Mouse (Mus musculus): ENCODE results near the gene Lrmp.
"Not testable (repeated sequence)": the region's sequence is repeated elsewhere in the genome, so short reads cannot be mapped to it uniquely, and the experiment has no call there.

Lrmp gene

GRCm38 (mm10) chr6:145115476-145116097 lies at the start of gene Lrmp:
Gene Lrmp (plus strand): TSS chr6:145115653.
- peak; percentile 14 for DNase-seq (ENCODE audit: low spot score)

- DNase-seq (ENCODE audit: low spot score) = no peak
These were observed 49.0 kb upstream of the Lrmp start for GRCm38 (mm10) chr6:145066416-145066815.

DNA sequence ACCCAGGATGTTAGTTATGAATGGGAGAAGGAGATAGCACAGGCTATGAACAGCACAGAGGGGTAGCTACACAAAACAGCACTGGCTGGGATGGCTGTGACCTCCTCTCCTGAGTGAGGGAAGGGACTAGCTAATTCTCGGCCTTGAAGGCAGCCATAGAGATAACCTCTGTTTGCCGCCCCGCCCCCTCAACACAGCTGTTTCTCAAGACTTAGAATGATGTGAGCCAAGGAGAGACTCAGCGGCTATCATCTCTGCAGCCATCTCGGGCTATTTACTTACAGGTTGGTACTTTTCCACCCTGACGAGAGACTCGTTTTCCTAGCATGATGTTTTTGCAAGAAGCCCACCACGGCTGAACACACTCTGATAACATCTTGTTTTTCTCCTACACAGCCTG lies 47.8 kb upstream of the Lrmp start:
- DNase-seq (ENCODE audit: low spot score) = no peak

DNA sequence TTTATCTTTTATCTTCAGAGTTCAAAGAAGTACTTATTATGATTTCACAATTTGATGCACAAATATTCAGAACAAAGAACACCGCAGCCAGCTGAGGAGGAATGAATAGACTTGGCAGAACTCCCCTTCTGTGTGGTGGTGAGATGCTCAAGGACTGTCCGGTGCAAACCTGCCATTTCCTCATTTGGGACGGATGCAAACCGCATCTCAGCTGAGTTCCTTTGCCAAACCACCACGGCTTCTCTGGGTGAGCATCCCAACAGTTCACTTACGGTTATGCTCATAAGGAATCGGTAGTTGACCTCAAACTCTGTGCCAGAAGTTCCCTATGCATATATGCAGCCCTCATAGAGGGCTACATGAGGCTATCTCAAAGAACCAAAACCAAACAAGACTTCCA lies 46.1 kb upstream of the Lrmp start:
- DNase-seq (ENCODE audit: low spot score) = no peak

GRCm38 (mm10) chr6:145069921-145070320 lies 45.5 kb upstream of the Lrmp start:
- DNase-seq (ENCODE audit: low spot score) = no peak

GRCm38 (mm10) chr6:145074461-145074860 lies 41.0 kb upstream of the Lrmp start:
- DNase-seq (ENCODE audit: low spot score) = peak; percentile 47

DNA sequence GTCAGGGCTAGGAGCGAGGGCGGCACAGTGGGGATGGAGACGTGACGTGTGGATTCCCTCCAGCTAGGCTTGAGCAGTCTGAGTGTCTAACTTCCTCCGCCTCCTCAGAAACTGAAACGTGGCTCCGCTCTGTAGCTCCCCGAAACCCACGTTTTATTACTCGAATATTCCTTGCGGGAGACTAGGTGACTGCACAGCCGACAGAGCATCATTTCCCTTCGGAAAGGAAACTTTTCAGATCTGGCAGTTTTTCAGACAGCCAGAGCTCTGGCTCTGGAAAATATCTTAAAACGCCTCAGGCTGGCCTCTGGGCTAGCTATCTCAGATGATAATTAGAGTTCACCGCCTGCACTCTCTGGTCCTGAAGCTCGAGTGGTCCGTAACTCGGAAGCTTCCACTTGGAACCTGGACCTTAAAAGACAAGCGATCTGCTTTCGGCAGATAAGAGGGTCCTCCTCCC lies 40.3 kb upstream of the Lrmp start:
- peak; percentile 75 for DNase-seq (ENCODE audit: low spot score)

- peak; percentile 83 for DNase-seq (ENCODE audit: low spot score)
These were observed 39.8 kb upstream of the Lrmp start, which contains the start of gene Bcat1 for GRCm38 (mm10) chr6:145075548-145076224. Gene Bcat1 (minus strand): TSS chr6:145076184.

GRCm38 (mm10) chr6:145076286-145076685 lies 39.2 kb upstream of the Lrmp start:
- DNase-seq (ENCODE audit: low spot score) = peak; percentile 36

GRCm38 (mm10) chr6:145079087-145079759 lies 36.2 kb upstream of the Lrmp start:
- no peak for DNase-seq (ENCODE audit: low spot score)

- DNase-seq (ENCODE audit: low spot score) = no peak
These were observed 33.7 kb upstream of the Lrmp start for GRCm38 (mm10) chr6:145081721-145082120.

GRCm38 (mm10) chr6:145084343-145085117 lies 30.9 kb upstream of the Lrmp start:
- DNase-seq (ENCODE audit: low spot score) = no peak

DNA sequence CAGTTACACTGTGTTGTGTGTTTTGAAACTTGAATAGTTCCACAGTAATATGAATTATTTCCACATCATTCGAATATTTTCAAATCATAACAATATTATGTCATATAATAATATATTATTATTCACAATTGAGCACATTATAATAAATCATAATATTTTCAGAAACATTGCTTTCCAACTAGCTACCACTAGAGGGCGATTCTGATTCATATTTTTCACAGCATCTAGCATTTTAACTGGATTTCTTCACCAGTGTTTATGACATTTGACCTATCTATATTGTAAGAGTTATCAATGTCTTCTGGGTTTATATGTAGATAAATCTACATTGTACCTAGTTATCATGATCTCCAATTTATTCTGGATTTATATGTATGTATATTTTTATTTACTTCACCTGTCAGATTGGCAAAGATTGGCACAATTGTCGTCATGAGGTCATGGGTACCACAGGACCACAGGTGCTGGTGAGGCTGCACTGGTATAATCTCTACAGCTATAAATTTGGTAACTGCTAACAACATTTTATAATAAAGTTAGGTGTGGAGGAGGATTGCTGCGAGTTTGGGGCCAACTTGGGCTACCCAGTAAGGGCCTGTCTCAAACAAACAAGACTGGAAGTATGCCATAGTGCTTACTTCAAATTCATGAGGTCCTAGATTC lies 26.9 kb upstream of the Lrmp start:
- peak; percentile 38 for DNase-seq (ENCODE audit: low spot score)

DNA sequence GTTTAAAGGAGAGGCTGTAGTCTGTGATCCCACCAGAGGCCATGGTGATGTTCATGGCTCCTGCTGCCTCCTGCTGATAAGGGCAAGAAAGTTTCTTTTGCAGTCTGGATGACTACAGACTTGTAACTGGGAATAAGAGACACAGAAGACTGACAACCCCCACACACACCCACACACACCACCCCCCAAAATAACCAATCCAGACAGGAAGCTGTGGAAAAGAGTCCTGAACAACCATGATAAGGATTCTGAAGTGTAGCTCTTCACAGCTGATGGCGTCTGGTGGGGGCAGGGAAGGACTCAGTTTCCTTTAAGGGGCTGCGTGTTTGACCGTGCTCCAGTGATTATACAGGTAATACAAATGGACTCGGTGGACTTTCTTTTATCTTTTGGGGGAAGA lies 26.1 kb upstream of the Lrmp start:
- no peak for DNase-seq (ENCODE audit: low spot score)

- DNase-seq (ENCODE audit: low spot score) = no peak
These were observed 25.1 kb upstream of the Lrmp start for GRCm38 (mm10) chr6:145090201-145090863.

DNA sequence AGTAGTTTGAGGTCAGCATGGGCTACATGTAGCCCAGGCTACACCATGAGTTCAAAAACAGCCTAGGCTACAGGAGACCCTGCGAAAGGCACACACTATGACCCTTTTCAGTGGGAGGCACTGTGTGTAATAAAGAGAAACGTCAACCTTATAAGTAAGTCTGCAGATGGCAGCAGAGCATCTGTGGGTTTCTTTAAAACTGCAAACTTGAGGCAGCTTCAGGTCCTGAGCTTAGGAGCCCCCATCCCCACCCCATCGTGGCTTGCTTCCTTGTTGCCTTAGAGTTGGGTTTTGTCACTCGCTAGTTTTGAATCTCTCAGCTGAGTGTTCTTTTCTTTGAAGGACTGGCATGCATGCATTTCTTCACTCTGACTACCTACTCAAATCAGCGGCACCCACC lies 24.5 kb upstream of the Lrmp start:
- DNase-seq (ENCODE audit: low spot score) = no peak

GRCm38 (mm10) chr6:145091998-145092397 lies 23.5 kb upstream of the Lrmp start:
- DNase-seq (ENCODE audit: low spot score) = no peak

- not testable (repeated sequence) for DNase-seq (ENCODE audit: low spot score)
These were observed 22.3 kb upstream of the Lrmp start for GRCm38 (mm10) chr6:145093038-145093622.

GRCm38 (mm10) chr6:145094431-145094830 lies 21.0 kb upstream of the Lrmp start:
- DNase-seq (ENCODE audit: low spot score) = no peak

DNA sequence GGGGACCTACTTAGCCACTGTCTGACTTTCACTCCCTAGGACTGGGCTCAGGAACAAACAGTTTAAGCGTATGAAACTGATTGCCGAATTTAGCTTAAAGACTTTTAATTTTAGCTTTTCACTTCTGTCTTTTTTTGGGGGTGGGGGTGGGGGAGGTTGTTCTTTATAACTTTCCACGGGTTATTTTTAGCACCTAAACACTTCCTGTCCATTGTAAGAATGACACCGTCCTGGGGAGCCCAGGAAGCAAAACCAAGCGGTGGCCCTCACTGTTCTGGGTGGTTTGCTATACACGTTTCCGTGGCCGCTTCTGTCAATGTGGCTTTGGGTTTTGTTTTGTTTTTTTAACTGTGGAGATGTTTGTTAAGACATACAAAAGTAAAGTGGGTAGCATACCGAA lies 14.5 kb upstream of the Lrmp start:
- no peak for DNase-seq (ENCODE audit: low spot score)
